Mouse (Mus musculus) embryo, embryonic 11 days (tissue): ENCODE measurements at regions not wholly inside any gene's neighbourhood (a gene's known extent, or its start where the extent isn't known, plus 50 kb on each side); places are given as distances from the start of the nearest gene placed in this dataset.
A peak's percentile ranks its signal among the peaks of the same experiment; 100 is the strongest.
"Not testable (repeated sequence)": the region's sequence is repeated elsewhere in the genome, so short reads cannot be mapped to it uniquely, and the experiment has no call there.

ENCODE experiments used
- DNase-seq: peaks from one replicate; pipeline ENCODE4 v3.0.0-alpha.2; 2015

DNA sequence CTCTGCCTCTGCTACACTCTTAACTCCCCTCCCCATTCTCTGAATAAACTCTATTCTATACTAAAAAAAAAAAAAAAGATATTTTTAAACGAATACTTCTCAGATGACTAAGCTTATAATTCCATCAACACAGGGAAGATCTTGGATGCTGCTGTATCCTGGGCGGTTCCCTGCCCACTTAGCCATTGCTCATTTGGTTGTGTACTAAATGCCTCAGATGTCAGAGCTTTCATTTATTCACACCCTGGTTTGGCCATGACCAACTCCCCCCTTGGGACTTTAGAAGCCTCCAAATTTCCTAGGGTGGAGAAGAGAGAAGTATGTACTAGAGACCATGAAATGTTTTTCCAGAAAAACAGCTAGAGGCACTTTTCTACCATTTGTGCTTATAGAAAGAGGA is 382.3 kb upstream of the Klhl29 start:
- no peak for DNase-seq

DNA sequence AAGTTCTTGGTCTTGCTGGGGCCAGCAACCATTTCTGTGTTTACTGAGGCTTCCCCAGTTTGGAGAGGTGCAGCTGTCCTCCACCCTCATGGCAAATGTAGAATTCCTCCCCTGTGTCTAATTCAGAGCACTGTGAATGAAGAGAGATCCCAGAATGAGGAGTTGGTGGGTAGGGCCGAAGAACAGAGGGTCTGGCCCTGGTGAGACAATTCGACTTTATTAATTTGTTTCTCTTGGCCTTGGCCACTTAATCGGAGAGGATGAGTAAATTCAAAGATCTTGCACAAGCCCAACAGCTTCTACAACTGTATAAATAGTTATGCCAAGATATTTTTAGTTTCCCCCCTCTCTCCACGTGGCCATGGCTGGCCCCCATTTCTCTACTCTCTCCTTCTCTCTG is 381.9 kb upstream of the Klhl29 start:
- DNase-seq: no peak

DNA sequence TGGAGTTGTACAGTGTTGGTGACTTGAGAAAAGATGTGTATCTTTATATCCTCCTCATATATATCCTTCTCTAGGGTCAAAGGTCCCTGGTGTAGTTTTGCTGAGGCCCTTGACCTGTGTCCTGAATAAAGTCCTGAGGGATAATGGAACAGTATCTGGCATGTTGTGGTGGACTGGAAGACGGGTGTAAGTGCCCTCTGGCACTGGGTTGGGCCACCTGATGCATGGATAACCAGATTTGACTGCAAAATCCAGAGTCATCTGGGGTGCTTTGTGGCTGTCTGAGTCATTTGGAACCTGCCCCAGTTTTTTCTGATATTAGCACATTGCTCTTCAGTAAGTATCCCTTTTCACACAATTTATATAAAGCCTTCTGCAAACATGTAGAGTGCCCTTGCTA is 378.3 kb upstream of the Klhl29 start:
- no peak for DNase-seq

DNA sequence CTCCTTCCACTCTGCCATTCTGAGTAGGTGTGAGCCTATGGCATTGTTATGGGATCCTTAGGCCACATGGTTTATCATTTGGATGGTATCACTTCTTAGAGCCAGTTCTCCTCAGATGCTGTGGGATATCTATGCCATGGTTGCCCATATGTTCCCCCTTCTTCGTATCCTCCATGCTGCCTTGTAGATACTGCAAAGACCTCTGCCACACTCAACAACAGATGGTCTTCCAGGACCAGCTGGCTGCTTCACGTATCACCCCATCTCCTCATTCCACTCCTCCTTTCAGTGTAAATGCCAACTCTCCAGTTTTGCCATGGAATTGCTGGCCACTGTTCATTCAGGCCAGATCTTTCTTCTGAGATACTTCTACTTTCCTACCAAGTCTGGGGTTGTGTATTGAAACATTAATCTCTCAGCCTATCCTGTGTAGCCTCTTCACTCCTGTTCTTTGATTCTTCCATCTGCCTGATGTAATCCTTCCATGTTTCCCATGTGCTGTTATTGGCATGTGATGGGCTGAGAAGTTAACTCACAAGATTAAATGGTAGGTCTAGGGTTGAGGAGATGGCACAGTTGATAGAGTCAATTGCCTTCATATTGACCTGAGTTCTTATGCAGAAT is 368.7 kb upstream of the Klhl29 start:
- DNase-seq: no peak

DNA sequence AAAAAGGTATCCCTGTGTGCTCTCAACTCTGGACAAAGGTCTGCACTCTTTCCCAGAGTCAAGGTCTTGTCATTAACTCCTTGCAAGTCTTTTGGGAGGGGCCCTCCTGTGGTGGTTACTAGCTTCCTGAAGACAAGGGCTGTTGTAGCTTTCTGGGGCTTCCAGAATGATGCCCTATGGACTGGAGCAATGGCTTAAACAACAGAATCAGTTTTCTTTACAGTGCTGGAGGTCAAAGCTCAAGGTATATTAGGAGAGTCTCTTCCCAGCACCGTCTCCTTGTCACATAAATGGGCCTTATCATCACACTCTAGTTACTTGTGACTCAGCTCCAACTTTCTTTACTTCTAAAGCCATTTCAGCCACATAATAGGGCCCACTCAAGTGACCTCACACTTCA is 360.6 kb upstream of the Klhl29 start:
- DNase-seq: no peak

DNA sequence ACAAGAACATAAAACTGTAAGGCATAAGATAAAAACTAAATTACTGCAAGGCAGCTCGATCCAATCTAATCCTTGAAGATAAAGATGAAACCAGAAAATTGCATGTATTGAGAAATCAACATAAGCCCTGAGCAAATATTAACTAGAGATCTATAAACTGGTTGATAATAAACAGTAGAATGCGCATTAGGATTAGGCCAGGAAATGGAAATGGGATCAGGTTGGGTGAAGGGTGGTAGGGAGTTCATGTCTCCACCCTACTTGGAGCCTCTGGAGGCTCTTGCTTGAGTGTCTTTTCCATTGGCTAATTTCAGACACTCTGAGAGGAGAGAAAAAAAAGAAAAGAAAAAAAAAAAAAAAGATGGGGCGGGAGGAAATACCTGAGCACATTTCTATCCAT is 359.4 kb upstream of the Klhl29 start:
- no peak for DNase-seq

DNA sequence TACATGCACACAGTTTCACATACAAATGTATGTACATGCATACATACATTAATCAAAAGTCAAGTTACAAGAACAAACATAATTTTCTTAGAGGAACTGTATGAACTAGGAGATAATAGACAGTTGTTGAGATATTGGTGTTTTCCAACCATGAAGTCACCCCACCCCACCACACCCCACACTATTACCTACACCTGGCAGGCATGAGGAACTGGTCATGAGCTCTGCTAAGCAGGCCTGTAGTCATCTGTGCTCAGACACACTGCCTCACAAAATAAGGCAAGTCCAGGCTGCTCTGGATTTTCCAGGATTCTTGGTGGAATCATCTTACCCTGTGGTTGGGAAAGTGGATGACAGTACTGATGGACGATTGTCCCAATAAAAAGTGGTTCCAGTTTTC is 347.6 kb upstream of the Klhl29 start:
- DNase-seq: no peak

DNA sequence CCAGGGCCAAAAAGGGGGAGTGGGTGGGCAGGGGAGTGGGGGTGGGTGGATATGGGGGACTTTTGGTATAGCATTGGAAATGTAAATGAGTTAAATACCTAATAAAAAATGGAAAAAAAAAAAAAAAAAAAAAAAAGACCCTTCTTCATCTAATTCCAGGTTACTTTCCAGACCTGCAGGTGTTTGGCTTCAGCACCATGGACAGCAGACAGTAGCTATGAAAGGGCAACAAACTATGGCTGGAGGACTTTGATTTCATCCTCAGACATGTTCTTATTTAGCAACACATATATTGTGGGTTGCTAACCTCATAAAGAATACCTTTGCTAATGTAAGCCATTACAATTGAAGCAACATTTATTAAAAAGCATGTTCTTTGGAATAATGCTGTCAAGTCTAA is 342.0 kb upstream of the Klhl29 start:
- peak; percentile 77 for DNase-seq

DNA sequence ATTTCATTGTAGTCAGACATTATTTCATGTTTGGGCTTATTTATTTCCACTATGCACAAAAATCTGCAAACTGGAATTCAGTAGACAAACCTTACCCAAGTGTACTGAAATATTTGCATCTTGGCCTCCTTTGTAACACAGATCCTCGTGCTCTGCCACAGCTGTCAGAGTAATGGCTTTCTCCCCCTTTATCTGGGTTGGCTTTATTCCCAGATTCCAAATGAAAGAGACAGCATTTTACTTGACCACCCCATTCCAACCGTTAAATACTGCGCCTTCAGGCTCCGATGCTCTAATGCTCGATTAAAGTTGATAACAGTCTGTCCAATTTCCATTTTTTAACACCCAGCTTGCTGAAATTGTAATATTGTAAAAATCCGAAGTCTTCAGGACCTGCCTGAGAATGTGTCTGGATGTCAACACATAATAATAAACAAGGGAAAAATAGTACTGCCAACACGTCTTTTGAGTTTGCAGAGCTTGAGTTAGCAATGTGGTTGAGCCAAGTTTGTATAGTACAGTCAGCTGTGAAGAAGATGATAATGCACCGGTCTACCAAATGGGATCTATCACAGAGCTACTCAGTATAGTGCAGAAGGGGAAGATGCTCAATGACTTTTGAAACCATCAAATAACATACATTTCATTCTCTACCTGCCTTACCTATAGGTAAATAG is 323.4 kb upstream of the Klhl29 start:
- no peak for DNase-seq

DNA sequence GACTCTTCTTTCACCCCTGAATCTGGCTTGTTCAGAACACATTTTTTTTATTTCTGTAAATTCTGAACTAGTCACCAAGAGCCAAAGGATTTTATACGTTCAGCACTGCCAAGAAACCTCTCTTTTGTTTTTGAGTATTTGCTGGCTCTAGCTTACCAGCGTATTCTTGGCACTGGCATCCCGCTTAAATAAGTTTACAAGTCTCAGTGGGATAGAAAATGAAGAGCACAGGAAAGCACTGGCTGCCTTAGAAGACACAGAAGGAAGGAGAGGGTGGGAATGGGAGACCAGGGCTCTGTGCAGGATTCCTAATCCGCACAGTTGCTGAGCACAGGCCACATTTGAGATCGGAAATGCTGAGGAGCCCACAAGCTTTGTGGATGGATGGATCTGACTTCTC is 306.7 kb upstream of the Klhl29 start:
- no peak for DNase-seq

DNA sequence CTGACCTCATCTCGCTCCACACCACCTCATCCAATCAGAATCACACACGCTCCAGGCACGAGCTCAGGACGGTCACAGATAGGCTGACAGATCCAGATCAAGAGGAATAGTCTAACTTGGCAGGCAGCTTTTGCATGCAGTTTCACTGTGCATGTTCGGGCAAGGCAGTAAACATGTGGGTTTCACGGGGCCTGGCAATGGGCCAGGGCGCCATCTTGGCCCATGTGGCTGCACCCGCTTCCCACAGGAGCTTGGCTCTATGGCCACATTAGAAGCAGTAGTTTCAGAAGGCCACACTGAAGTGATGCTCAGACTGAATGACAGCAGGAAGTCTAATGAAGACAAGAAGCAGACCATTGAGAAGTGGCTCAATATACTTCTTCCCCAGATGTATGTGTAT is 302.6 kb upstream of the Klhl29 start:
- DNase-seq: not testable (repeated sequence)

DNA sequence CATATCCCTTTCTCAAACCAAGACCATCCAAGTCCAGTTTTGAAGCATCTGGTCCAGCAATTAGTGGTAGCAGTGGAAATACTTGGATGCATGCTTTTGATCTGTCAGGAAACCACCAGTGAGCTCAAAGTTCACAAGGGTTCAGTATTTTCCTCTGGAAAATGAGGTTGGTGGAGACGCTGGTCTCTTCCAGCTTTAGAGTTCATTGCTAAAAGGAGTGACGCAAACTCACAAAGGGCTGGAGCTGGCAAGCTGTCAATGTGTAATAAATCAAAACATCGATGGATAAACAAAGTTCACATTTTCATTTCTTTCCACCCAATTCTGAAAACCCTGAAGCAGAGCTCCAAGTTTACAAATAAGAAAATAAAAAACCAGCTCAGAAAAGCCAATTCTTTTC is 293.0 kb upstream of the Klhl29 start:
- no peak for DNase-seq

DNA sequence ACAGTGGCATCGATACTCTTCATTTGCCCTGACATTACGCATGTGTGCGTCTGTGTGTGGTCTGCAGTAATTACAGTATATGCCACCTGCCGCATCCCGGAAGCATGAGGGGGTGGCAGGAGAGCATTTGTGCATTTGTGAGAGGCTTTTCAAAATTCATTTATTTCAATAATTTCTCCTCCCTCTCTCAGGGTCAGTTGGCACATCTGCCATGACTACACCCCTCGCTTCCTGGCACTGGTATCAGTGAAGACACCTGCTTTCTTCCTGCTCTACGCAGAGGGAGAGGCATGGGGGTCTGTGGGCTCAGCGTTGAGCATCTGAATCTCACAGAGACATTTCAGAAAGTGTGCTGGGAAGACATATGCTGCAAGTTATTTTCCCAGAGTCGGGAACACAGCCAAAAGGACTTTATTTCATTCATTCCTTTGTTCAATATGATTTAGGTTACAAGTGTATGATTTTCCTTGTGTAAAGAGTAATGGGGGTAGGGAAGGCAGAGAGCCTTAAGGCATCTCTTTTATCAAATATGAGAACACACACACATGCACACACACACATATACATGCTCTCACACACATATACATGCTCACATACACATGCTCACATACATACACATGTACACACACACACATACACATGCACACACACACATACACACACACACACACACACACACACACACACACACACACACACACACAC is 262.2 kb upstream of the Klhl29 start:
- DNase-seq: no peak

DNA sequence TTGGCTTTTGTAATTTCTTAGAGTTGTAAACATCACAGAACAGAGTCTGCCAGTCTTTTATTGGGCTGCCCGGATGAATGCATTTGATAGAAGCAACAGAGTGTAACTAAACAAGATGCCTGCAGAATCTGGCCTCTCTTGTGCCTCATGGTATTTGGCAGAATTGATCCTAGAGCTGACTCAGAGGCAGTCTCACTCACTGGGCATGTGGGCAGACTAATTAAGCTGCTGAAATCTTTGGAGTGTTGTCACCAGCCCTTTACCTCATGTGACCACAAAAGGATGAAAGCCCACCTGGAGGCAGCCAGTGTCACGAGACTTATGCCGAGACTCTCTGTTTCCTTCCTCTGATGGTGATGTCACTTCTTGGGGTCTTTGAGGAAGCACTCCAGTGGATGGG is 258.5 kb upstream of the Klhl29 start:
- DNase-seq: no peak

DNA sequence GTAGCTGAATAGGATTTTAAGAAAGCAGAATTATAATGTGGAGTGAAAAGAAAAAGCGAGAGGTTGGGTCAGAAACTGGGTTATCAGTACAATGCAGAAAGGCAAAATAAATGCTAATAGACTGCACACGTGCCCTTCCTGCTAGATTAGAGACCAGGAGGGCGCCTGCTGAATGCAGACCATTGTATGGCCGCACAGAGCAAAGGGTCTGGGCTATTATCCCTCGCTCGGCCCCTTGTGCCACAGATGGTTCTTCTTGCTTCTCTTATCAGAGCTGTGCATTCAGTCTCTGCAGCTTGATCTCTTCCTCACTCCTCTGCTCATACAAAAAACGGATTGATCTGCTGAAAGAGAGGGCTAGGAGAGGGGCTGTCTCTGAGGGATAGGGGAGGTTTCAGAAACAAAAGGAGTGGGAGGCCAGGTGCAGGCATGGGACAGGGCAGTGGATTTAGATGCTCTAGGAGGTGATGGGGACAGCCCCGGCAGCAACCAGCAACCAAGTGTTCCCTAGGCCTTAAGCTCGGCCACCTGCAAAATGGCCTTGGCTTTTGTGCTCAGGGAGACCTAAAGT is 225.7 kb upstream of the Klhl29 start:
- no peak for DNase-seq

DNA sequence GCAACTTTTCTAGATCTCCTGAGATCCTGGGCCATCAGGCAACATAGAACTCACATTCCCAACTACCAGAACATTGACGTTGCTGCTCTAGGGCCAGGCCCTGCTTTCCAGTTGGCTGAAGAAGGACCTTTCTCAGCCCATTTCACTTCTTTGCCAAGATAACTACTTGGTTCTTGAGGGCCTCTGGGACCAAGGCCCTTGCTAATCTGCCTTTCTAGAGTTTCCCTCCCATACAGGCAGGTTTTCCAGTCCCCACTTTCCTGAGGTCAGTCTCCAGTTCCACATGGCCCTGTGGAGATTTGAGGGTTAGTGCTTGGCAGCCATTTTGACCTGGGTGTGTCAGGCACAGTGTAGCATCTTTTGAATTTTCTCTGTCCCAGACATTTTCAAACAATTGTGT is 223.9 kb upstream of the Klhl29 start:
- DNase-seq: no peak

DNA sequence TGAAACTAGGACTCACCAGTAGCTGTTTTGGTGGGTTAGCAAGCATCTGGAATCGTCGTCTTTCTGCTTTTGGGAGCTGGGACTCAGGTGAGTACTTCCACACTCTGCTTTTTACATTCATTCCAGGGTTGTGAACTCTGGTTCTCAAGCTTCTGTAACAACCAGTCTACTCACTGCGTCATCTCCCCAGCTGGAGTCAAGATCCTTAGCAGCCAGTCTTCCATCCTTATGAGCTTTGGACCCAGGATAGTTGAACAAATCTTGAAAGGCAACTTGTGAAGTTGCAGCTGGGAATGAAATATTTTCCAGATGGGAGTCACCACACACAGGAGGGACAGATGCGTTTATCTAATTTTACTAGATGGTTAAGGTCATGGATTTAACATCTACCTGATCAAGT is 223.5 kb upstream of the Klhl29 start:
- DNase-seq: no peak

DNA sequence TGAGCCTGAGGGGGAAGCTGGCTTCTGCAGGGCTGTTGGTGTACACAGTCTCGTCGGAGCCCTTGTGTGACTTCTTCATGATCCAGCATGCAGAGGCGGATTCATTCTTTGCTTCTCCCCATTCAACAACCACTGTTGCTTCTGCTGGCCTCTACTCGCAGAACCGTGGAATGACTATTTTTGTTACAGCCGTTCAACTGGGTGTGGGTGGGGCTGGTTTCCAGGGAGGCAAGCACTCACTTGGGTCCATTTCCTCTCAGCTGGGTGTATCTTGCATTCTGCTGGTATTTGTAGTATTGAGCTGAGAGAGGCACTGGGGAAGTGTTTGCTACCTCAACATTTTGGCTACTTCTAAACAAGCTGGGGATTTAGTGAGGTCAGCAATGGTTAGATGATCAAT is 197.3 kb upstream of the Klhl29 start:
- DNase-seq: no peak

DNA sequence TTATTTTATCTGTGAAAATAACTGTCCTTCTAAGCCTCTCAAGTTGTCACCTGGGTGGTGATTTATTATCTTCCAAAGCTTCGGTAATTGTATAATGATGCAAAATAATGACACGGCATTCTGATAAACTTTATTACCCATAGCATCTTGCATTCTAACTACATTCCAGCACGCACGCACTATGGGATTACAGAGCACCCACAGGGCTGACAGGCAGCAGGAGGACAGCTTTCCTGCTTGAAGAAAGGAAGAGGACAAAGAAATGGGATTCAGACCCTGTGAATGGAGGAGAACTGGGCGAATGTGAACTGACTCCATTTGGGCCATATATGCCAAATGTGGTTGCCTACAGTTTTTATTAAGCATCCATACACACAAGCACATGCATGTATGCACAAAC is 193.5 kb upstream of the Klhl29 start:
- no peak for DNase-seq

DNA sequence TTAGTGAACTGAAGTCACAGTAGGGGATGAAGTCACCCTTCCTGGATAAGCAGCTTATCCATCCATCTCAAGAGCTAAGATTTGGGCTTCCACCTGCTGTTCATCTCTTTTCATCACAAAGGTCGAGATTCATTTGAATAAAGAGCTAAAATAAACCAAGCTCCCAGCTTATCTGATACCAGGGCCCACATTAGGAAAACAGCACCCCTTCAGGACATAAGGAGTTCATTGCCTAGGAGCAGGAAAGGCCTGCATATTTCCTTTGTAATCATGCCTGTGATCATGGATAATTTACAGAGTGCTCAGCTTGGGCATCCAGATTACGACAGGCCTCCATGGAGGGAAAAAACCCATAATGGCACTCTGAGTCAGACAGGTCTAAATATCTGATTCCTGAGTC is 190.7 kb upstream of the Klhl29 start:
- peak; percentile 10 for DNase-seq

DNA sequence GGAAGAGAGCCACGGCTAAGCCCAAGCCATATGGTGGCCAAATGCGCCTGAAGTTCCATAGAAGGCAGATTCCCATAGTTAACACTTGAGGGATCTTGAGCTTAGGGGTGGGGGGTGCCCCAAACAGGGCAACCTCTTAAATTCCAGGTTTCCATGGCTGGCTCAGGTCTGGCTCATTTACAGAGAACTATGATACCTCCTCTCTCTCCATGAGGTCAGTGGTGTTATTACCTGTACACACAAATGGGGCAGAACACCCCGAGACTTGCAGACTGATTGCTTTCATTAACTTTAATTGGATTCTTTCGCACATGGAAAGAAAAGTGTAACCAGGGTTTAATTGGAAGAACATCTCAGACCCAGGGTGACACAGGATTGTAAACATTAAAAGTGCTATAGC is 177.1 kb upstream of the Klhl29 start:
- DNase-seq: no peak

DNA sequence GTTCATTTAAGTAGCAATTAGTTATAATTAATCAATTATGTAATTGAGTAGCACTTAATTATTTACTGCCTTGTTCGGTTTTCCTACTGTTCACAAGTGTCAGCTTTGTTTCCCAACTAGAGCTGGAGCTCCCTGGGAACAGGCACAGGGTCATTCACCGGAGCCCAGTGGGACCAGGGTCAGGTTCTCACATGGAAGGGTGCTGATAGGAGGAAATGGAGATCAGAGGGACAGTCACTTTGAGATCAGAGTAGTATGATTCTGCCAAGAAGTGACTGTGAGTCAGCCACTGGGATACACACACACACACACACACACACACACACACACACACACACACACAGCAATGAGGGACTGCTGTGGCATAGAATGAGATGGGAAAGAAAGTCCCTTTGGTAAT is 176.4 kb upstream of the Klhl29 start:
- DNase-seq: no peak

DNA sequence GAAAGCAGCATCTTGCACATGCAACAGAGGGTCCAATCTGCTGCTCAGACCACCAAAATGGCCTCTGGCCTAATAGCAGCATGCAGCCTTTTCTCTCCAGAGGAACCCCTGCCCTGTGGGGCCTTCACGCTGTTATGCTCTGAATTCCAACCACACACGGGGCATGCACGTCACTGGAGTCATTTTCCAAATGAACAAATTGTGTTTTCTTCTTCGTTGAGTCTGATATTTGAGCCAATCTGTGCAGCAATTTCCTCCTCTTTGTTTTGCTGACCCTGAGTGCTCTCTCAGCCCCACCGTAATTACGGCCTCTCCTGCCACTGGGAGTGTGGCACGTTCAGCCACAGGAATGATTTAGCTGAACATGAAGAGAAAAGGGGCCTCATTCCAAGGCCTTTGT is 174.3 kb upstream of the Klhl29 start:
- DNase-seq: peak; percentile 30

DNA sequence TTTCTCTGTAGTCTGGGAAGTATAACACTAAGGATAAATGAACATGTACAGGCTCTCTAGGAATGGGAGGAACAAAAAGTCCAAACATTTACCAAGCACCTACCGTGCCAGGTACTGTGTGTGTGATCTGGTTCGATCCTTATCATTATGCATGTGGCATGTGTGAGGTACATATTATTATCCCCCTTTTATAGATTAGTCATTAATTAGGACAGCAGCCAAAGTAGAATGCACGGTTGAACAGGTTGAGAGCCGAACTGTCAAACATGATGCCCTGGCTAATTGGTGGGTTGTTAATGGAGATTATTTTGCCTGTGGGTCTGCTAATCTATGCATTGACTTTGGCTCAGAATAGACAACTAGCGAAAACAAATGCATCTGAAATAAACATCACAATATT is 172.2 kb upstream of the Klhl29 start:
- DNase-seq: no peak
